Mouse (Mus musculus) heart, adult 11 months (tissue): Measurements from ENCODE around the gene Zmpste24.

Source experiments
- DNase-seq: peaks from one replicate; pipeline ENCODE4 v3.0.0; 2022

The Zmpste24 gene

GRCm38 (mm10) chr4:121029632-121030031, 68.4 kb downstream of the Zmpste24 start:
- no peak for DNase-seq

- DNase-seq = no peak
Measured at GRCm38 (mm10) chr4:121028659-121029392, 69.2 kb downstream of the Zmpste24 start.

GRCm38 (mm10) chr4:121028146-121028545, 69.9 kb downstream of the Zmpste24 start:
- DNase-seq = no peak

- DNase-seq = no peak
Measured at GRCm38 (mm10) chr4:121025681-121026080, 72.4 kb downstream of the Zmpste24 start.

- DNase-seq = peak; percentile 91
Measured at GRCm38 (mm10) chr4:121023941-121024340, 74.1 kb downstream of the Zmpste24 start.

- no peak for DNase-seq
Measured at GRCm38 (mm10) chr4:121023464-121023863, 74.6 kb downstream of the Zmpste24 start.

- DNase-seq = no peak
Measured at GRCm38 (mm10) chr4:121021911-121022310, 76.1 kb downstream of the Zmpste24 start.

- no peak for DNase-seq
Measured at GRCm38 (mm10) chr4:121020040-121020790, 77.8 kb downstream of the Zmpste24 start.

GRCm38 (mm10) chr4:121018250-121018649, 79.8 kb downstream of the Zmpste24 start:
- no peak for DNase-seq

- DNase-seq = peak; percentile 100
Measured at GRCm38 (mm10) chr4:121016928-121017657, 80.9 kb downstream of the Zmpste24 start, which contains the start of gene Smap2. Gene Smap2 (minus strand): TSS chr4:121017247.

GRCm38 (mm10) chr4:121016021-121016898, 81.8 kb downstream of the Zmpste24 start:
- DNase-seq = peak; percentile 88

- DNase-seq = no peak
Measured at GRCm38 (mm10) chr4:121015268-121015659, 82.8 kb downstream of the Zmpste24 start.

GRCm38 (mm10) chr4:121014594-121015267, 83.3 kb downstream of the Zmpste24 start:
- peak; percentile 59 for DNase-seq

- no peak for DNase-seq
Measured at GRCm38 (mm10) chr4:121010770-121011549, 87.1 kb downstream of the Zmpste24 start.
